Mouse (Mus musculus) kidney, postnatal 36 days (tissue): ENCODE results near the gene H13.
A peak's percentile ranks its signal among the peaks of the same experiment; 100 is the strongest.

Experiments
- DNase-seq, 2 experiments: peaks; one replicate each; pipeline ENCODE4 v3.0.0; 2021 to 2022; ENCODE audit warnings: mixed read lengths in 2 of 2

Gene H13

GRCm38 (mm10) chr2:152666191-152666590 is 3.1 kb upstream of the H13 start:
- DNase-seq = peak; percentile 34 to 56

GRCm38 (mm10) chr2:152669639-152670484 is 601 bp downstream of the H13 start:
- no peak for DNase-seq

- peak in 1 of 2 experiments; percentile 53 for DNase-seq
Observed at GRCm38 (mm10) chr2:152670983-152671641, 1.9 kb downstream of the H13 start.

GRCm38 (mm10) chr2:152671642-152671999 is 2.4 kb downstream of the H13 start:
- peak; percentile 50 to 67 for DNase-seq

GRCm38 (mm10) chr2:152672166-152672565 is 2.9 kb downstream of the H13 start:
- DNase-seq = no peak

- no peak for DNase-seq
Observed at GRCm38 (mm10) chr2:152674148-152674547, 4.9 kb downstream of the H13 start.

GRCm38 (mm10) chr2:152675252-152675791 is 6.1 kb downstream of the H13 start:
- DNase-seq = no peak

- peak; percentile 55 to 57 for DNase-seq
Observed at GRCm38 (mm10) chr2:152678302-152678701, 9.0 kb downstream of the H13 start.

- DNase-seq = peak in 1 of 2 experiments; percentile 45
Observed at GRCm38 (mm10) chr2:152678925-152679324, 9.7 kb downstream of the H13 start.

GRCm38 (mm10) chr2:152679701-152680355 is 10.6 kb downstream of the H13 start:
- peak; percentile 73 to 83 for DNase-seq

GRCm38 (mm10) chr2:152683086-152683485 is 13.8 kb downstream of the H13 start:
- DNase-seq = no peak

- DNase-seq = no peak
Observed at GRCm38 (mm10) chr2:152686399-152686798, 17.1 kb downstream of the H13 start.

- peak; percentile 95 to 96 for DNase-seq
Observed at GRCm38 (mm10) chr2:152686806-152687267, 17.6 kb downstream of the H13 start, which contains the start of gene Mcts2. Gene Mcts2, plus strand, starts transcription at chr2:152687035.

- DNase-seq = peak; percentile 64 to 74
Observed at GRCm38 (mm10) chr2:152691564-152692217, 22.4 kb downstream of the H13 start.

- peak; percentile 75 to 85 for DNase-seq
Observed at GRCm38 (mm10) chr2:152693233-152693632, 24.0 kb downstream of the H13 start.

GRCm38 (mm10) chr2:152693735-152694134 is 24.5 kb downstream of the H13 start:
- DNase-seq = no peak

GRCm38 (mm10) chr2:152694708-152695107 is 25.4 kb downstream of the H13 start:
- DNase-seq = peak; percentile 40 to 46

GRCm38 (mm10) chr2:152696016-152696415 is 26.8 kb downstream of the H13 start:
- no peak for DNase-seq

GRCm38 (mm10) chr2:152696476-152697164 is 27.4 kb downstream of the H13 start:
- peak; percentile 93 to 95 for DNase-seq

- DNase-seq = no peak
Observed at GRCm38 (mm10) chr2:152700138-152700537, 30.9 kb downstream of the H13 start.

- no peak for DNase-seq
Observed at GRCm38 (mm10) chr2:152700725-152701124, 31.5 kb downstream of the H13 start.
